Mouse (Mus musculus) cortical plate, adult 2 months (tissue): ENCODE measurements at regions not wholly inside any gene's neighbourhood (a gene's known extent, or its start where the extent isn't known, plus 50 kb on each side); places are given as distances from the start of the nearest gene placed in this dataset.

Experiments
- CTCF ChIP-seq: fragments of 200-500 bp; IDR thresholded peaks from 2 replicates; pipeline ENCODE4 v1.5.1; 2011; ENCODE audit warnings: mild to moderate bottlenecking, control low read depth, low read length; ENCODE audit not compliant: insufficient read depth; ENCODE audit errors: extremely low read depth
- POLR2A ChIP-seq: fragments of 200-500 bp; IDR thresholded peaks from 2 replicates; pipeline ENCODE4 v1.6.1; 2011; ENCODE audit warnings: mild to moderate bottlenecking, low read length, control low read depth; ENCODE audit not compliant: insufficient read depth; ENCODE audit errors: extremely low read depth

DNA sequence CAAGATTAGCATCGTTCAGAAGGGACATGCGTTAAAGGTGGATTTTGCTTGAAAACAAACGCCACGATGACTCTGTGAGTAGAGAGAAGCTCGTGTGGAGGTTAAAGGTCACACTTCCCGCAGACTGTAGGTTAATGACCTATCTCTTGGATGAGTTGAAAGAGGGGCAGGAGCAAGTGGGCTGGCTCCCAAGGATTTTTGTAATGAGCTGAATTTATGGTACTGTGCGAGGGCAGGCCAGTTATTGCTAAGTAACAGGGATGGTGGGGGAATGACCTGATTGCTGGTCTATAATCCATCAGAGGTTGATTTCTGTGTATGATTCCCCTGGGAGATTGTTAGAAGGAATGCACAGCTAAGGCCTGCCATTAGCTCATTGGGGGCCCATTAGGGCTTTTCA is 135.6 kb downstream of the Bach1 start:
- no peak for TF ChIP-seq POLR2A
- TF ChIP-seq CTCF, result no peak
